Mouse (Mus musculus) lung, embryonic 16.5 days (tissue): ENCODE measurements at regions not wholly inside any gene's neighbourhood (a gene's known extent, or its start where the extent isn't known, plus 50 kb on each side); places are given as distances from the start of the nearest gene placed in this dataset.

ENCODE experiments used
- ATAC-seq: fragments of 200-750 bp; cut with Nextera tagmentation; 2 replicates; pipeline ENCODE4 v1.8.0; 2017; ENCODE audit warnings: low read depth, mild to moderate bottlenecking, moderate library complexity
- H3K27ac ChIP-seq: fragments of 300-500 bp; sonication (generic); 2 replicates; pipeline ENCODE4 v1.5.1; 2014; ENCODE audit warnings: mild to moderate bottlenecking, control low read depth, low read length
- H3K27me3 ChIP-seq: fragments of 300-500 bp; sonication (generic); 2 replicates; pipeline ENCODE4 v1.6.1; 2014; ENCODE audit warnings: low read depth, low read length, mixed read lengths; ENCODE audit not compliant: control insufficient read depth, insufficient read depth
- H3K36me3 ChIP-seq: fragments of 300-500 bp; sonication (generic); 2 replicates; pipeline ENCODE4 v1.6.1; 2014; ENCODE audit warnings: low read length; ENCODE audit not compliant: control insufficient read depth, insufficient read depth
- H3K4me1 ChIP-seq: fragments of 300-500 bp; sonication (generic); replicated peaks from 2 replicates; pipeline ENCODE4 v1.6.1; 2014; ENCODE audit warnings: low read length, mixed read lengths; ENCODE audit not compliant: control insufficient read depth, insufficient read depth
- H3K4me2 ChIP-seq: fragments of 300-500 bp; sonication (generic); 2 replicates; pipeline ENCODE4 v1.6.1; 2014; ENCODE audit warnings: low read depth, low read length, control low read depth
- H3K4me3 ChIP-seq: fragments of 300-500 bp; sonication (generic); 2 replicates; pipeline ENCODE4 v1.5.1; 2014; ENCODE audit warnings: mild to moderate bottlenecking, low read length, control low read depth
- H3K9ac ChIP-seq: fragments of 300-500 bp; sonication (generic); 2 replicates; pipeline ENCODE4 v1.6.1; 2014; ENCODE audit warnings: low read length, control low read depth
- H3K9me3 ChIP-seq: fragments of 300-500 bp; sonication (generic); 2 replicates; pipeline ENCODE4 v1.6.1; 2016; ENCODE audit warnings: low read length; ENCODE audit not compliant: control insufficient read depth
- WGBS: fragments of 180-500 bp; shearing (Covaris S2); extraction: QIAGEN DNeasy Blood & Tissue Kit; methylation state at CpG from one replicate; pipeline ENCODE4 v1.1.7; 2014; 5-methylcytosine and 5-hydroxymethylcytosine counted together

DNA sequence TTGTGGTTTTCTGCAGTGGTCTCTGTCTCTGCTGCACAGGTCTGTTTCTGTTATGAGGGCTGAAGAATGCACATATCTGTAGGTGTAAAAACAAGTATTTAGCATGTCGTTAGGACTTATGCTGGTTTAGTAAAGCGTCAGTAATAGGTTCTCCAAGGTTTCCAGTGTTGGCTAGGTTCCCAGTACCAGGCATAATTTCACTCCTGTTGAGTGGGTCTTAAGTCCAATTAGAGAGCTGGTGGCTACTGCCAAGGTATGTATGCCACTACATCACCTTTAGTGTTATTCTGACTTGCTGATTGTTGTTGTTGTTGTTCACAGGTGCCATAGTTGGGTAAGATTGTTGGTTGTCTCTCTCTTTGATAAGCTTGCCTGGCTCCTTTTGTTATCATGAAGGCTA, 302.3 kb upstream of the Pard3b start:
- H3K27me3 ChIP-seq = no peaks in the 10 kb centered on the region
- no peaks in the 10 kb centered on the region for H3K9me3 ChIP-seq
- no peak overlapping the region for H3K4me2 ChIP-seq
- WGBS = 61% methylated on average over 2 of the region's 2 CpGs
- H3K4me1 ChIP-seq = no peaks in the 10 kb centered on the region
- no peak overlapping the region for H3K27ac ChIP-seq
- no peaks in the 10 kb centered on the region for H3K36me3 ChIP-seq
- no peak overlapping the region for H3K4me3 ChIP-seq
- H3K9ac ChIP-seq = no peak overlapping the region
- no peak for ATAC-seq

DNA sequence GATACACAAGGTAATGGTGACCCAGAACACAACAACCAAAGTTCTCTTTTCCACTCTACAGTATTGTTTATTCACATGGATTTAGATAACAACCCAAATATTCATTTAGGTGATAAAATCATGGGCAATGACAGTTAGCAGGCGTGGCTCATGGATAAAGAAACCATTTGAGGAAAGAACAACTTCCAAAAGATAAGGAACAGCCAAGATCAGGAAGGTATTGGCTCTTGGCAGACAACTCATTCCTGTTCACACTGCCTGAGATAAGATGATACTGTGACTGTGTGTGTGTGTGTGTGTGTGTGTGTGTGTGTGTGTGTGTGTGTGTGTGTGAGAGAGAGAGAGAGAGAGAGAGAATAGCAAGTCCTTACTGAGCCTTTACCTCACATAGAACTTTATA, 285.7 kb upstream of the Pard3b start:
- H3K9me3 ChIP-seq = no peaks in the 10 kb centered on the region
- WGBS = 68% methylated on average over 1 of the region's 1 CpGs
- no peak overlapping the region for H3K27ac ChIP-seq
- no peak overlapping the region for H3K4me3 ChIP-seq
- H3K9ac ChIP-seq = no peak overlapping the region
- H3K36me3 ChIP-seq = no peaks in the 10 kb centered on the region
- peaks cover 3% of the 10 kb centered on the region; the same call in 1 of the 2 replicates for H3K4me1 ChIP-seq
- H3K4me2 ChIP-seq = no peak overlapping the region
- ATAC-seq = no peak
- no peaks in the 10 kb centered on the region for H3K27me3 ChIP-seq

DNA sequence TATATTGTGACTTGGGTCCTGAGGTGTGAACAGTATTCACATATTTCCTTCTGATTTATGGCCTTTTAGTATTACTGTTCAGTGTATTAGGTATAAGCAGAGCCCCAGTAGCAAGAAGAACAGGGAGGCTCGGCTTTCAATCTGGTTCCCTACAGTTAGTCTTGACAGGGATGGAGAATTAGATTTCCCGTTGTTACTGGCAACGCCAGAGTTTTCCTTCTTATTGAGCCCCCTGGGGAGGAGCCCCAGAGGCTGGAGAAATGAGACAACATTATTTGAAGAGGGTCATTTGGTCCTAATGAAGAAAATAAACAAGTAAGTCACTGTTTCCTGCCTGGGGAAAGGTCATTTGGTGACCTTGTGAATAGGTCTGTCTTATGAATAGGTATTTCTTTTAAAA, 285.1 kb upstream of the Pard3b start:
- Histone ChIP-seq H3K27ac (no peak overlapping the region), H3K4me1 (peaks cover 3% of the 10 kb centered on the region; the same call in 1 of the 2 replicates), H3K9ac (no peak overlapping the region), H3K27me3 (no peaks in the 10 kb centered on the region), H3K9me3 (no peaks in the 10 kb centered on the region), H3K4me3 (no peak overlapping the region), H3K4me2 (no peak overlapping the region), H3K36me3 (no peaks in the 10 kb centered on the region)
- 32% methylated on average over 3 of the region's 3 CpGs for WGBS
- no peak for ATAC-seq

GRCm38 (mm10) chr1:61355241-61355640, 283.4 kb upstream of the Pard3b start:
- H3K9me3 ChIP-seq = no peaks in the 10 kb centered on the region
- no peak overlapping the region for H3K9ac ChIP-seq
- no peaks in the 10 kb centered on the region for H3K27me3 ChIP-seq
- no peak overlapping the region for H3K4me3 ChIP-seq
- peaks cover 3% of the 10 kb centered on the region; the same call in 1 of the 2 replicates for H3K4me1 ChIP-seq
- WGBS = 36% methylated on average over 5 of the region's 5 CpGs
- ATAC-seq = no peak
- H3K27ac ChIP-seq = no peak overlapping the region
- H3K4me2 ChIP-seq = no peak overlapping the region
- H3K36me3 ChIP-seq = no peaks in the 10 kb centered on the region

- no peaks in the 10 kb centered on the region for H3K36me3 ChIP-seq
- no peak overlapping the region for H3K27ac ChIP-seq
- no peak for ATAC-seq
- 49% methylated on average over 19 of the region's 19 CpGs for WGBS
- no peak overlapping the region for H3K4me2 ChIP-seq
- H3K9ac ChIP-seq = no peak overlapping the region
- H3K4me3 ChIP-seq = no peak overlapping the region
- H3K9me3 ChIP-seq = no peaks in the 10 kb centered on the region
- no peaks in the 10 kb centered on the region for H3K27me3 ChIP-seq
- peaks cover 3% of the 10 kb centered on the region; the same call in 1 of the 2 replicates for H3K4me1 ChIP-seq
Measured at GRCm38 (mm10) chr1:61359011-61359930, 279.4 kb upstream of the Pard3b start.

- WGBS = 59% methylated on average over 4 of the region's 4 CpGs
- H3K9me3 ChIP-seq = no peaks in the 10 kb centered on the region; the same call in 1 of the 2 replicates
- H3K27me3 ChIP-seq = no peaks in the 10 kb centered on the region
- peaks cover 3% of the 10 kb centered on the region; the same call in 1 of the 2 replicates for H3K4me1 ChIP-seq
- no peak overlapping the region for H3K27ac ChIP-seq
- H3K9ac ChIP-seq = no peak overlapping the region
- H3K4me3 ChIP-seq = no peak overlapping the region
- H3K4me2 ChIP-seq = no peak overlapping the region
- ATAC-seq = no peak
- H3K36me3 ChIP-seq = no peaks in the 10 kb centered on the region
Measured at GRCm38 (mm10) chr1:61372581-61372980, 266.0 kb upstream of the Pard3b start.

DNA sequence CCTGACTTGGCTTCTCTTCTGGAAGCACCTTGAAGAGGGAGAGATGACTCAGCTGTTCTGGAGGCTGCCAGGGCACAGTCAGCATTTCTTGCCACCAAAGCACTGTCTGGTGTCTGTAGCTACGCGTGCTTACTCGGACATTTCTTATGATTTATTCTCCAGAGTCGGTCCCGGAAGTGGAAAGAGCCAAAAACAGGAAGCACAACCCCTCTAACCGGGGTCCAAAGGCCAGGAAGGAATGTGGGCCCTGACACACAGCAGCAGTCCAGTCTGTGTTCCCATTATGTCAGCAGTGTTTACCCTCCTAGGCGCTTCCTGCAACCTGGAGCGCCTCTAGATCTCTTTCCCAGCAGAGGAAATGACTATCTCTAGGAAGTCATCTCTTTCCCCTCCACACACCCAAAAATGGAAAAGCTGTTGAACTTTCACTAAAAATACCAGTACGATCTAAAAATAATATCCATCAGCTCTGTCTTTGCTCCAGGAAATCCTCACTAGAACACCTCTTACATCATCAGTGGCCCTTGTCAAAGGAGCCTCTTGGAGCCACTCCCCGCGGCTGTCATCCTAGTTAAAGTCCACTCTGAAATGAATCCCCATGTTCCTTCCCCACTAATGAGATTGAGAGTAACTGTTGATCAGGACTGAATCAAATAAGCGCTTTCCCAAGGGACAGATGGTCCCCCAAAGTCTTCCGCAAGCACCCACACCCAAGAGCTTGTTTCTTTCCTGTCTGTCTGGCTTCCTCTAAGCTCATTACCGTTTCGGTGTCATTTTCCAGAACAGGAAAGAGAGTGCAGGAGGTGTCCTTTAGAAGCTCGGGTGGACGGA, 264.7 kb upstream of the Pard3b start:
- Histone ChIP-seq H3K27ac (peak overlapping the region; percentile 41), H3K36me3 (no peaks in the 10 kb centered on the region), H3K4me1 (peaks cover 7% of the 10 kb centered on the region; the same call in 1 of the 2 replicates), H3K27me3 (no peaks in the 10 kb centered on the region), H3K9ac (no peak overlapping the region), H3K9me3 (no peaks in the 10 kb centered on the region; the same call in 1 of the 2 replicates), H3K4me2 (0 out of 2 replicates have a peak overlapping the region, but pooled peaks have one; percentile 0), H3K4me3 (no peak overlapping the region)
- peak; percentile 77 for ATAC-seq
- WGBS = 33% methylated on average over 17 of the region's 17 CpGs

- H3K4me2 ChIP-seq = 0 out of 2 replicates have a peak overlapping the region, but pooled peaks have one; percentile 46
Measured at GRCm38 (mm10) chr1:61376417-61376816, 262.2 kb upstream of the Pard3b start.

DNA sequence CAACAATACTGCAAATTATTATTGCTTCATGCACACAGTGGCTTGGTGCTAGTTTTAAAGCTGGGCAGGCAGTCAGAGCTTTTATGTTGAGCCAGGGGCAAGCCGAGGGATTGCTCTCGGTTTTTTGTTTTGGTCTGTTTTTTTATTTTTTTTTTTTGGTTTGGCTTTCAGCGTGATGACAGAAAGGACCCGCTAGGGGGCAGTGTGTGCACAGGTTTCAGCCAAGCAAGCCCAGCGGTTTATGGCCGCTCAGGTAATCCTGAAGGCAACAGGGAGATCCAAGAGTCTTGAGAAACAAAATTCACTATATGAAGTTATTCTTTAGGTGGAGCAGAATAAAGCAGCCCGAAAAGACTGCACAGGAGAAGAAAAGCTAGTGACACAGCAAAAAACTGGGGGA, 261.6 kb upstream of the Pard3b start:
- Histone ChIP-seq H3K36me3 (no peaks in the 10 kb centered on the region), H3K9me3 (no peaks in the 10 kb centered on the region), H3K27ac (no peak overlapping the region), H3K27me3 (no peaks in the 10 kb centered on the region), H3K4me1 (peaks cover 8% of the 10 kb centered on the region; the same call in 1 of the 2 replicates), H3K9ac (no peak overlapping the region), H3K4me2 (peak overlapping the region; percentile 46; the same call in 1 of the 2 replicates), H3K4me3 (no peak overlapping the region)
- ATAC-seq = no peak
- under 1% methylated on average over 7 of the region's 7 CpGs for WGBS

More at GRCm38 (mm10) chr1:61376417-61376816, 262.2 kb upstream of the Pard3b start:
- Histone ChIP-seq H3K27ac (no peak overlapping the region), H3K27me3 (no peaks in the 10 kb centered on the region), H3K4me3 (no peak overlapping the region), H3K4me1 (peaks cover 8% of the 10 kb centered on the region; the same call in 1 of the 2 replicates), H3K36me3 (no peaks in the 10 kb centered on the region), H3K9me3 (no peaks in the 10 kb centered on the region; the same call in 1 of the 2 replicates), H3K9ac (no peak overlapping the region)
- 35% methylated on average over 4 of the region's 4 CpGs for WGBS
- no peak; the same call in 1 of the 2 replicates for ATAC-seq
